7 mouse cellular contexts compared by ENCODE assay signal in the genomic region with DNA sequence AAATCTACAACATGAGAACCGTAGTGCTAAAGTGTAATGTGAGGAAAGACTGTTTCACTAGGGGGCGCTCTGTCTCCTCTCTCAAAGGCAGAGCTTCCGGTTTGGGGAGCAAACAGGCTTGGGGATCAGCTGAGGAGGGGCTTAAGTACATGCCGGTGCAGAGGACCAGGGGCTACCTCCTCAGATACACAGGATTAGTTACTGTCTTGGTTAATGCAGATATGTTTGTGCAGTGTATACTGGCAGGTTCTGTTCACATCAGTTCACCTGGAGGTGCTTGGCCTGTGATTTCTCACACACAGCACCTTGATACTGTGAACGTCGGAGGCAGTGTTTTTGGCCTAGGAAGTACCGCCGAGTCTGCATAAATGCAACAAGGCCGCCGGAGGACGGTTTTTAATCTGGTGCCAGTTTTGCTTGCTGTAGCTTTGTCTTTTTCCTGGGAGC. TPM values are rescaled to one million over a fixed set of nuclear protein-coding genes. Genes with fewer than 3 reads are reported as not detected.
DNase-seq lines count a peak whose midpoint lies in the region; ATAC-seq and TF ChIP-seq lines count a peak whose summit lies in the region.

No protein-coding gene starts in this region.

- peak; percentile 43 to 46 for DNase-seq in adrenal gland, adult 18-20 months (ENCODE audit: low spot score in 2 of 2)
- DNase-seq in cerebellum, postnatal 36 days: peak; percentile 25 to 51
- peak; percentile 62 for DNase-seq in gastrocnemius, postnatal 10 days
- peak; percentile 36 to 58 for DNase-seq in left cerebral cortex, postnatal 36 days (ENCODE audit: low spot score in 2 of 2)
- peak; percentile 35 to 73 for DNase-seq in spleen, postnatal 10 days (ENCODE audit: low spot score in 2 of 2)

- intact Hi-C loops in left cerebral cortex, postnatal 36 days (cut with DNase I): loop anchor here (10.0 kb wide), 1 partner anchor 47 kb away; the partner anchor contains the start of gene Ktn1

- no peaks in the 10 kb centered on the region for H3K9me3 ChIP-seq in intestine, postnatal 0 days (ENCODE audit: control insufficient read depth)
- no peaks in the 10 kb centered on the region for H3K9me3 ChIP-seq in midbrain, embryonic 12.5 days

- H3K4me1 ChIP-seq in intestine, postnatal 0 days (replicated peaks; ENCODE audit: control insufficient read depth, insufficient read depth, low read length): no peaks in the 10 kb centered on the region
- no peaks in the 10 kb centered on the region for H3K4me1 ChIP-seq in midbrain, embryonic 12.5 days

- 0 out of 2 replicates have a peak, but pooled peaks have one; percentile 38 for ATAC-seq in intestine, postnatal 0 days
- peak; percentile 71 for ATAC-seq in midbrain, embryonic 12.5 days (ENCODE audit: low FRiP score, low read depth)

- no peaks in the 10 kb centered on the region for H3K36me3 ChIP-seq in intestine, postnatal 0 days (ENCODE audit: control insufficient read depth, insufficient read depth)
- no peaks in the 10 kb centered on the region for H3K36me3 ChIP-seq in midbrain, embryonic 12.5 days

- no peak overlapping the region for H3K4me3 ChIP-seq in intestine, postnatal 0 days (ENCODE audit: low read depth, low read length)
- peak overlapping the region; percentile 21; the same call in 1 of the 2 replicates for H3K4me3 ChIP-seq in midbrain, embryonic 12.5 days

- peak; percentile 83 for TF ChIP-seq CTCF in intestine, postnatal 0 days (IDR thresholded peaks at IDR 0.05; ENCODE audit: low read depth)

- no peak overlapping the region for H3K27ac ChIP-seq in intestine, postnatal 0 days (ENCODE audit: low read depth, low read length)
- 0 out of 2 replicates have a peak overlapping the region, but pooled peaks have one; percentile 35 for H3K27ac ChIP-seq in midbrain, embryonic 12.5 days (replicated peaks)

- no peak overlapping the region; the same call in 1 of the 2 replicates for H3K4me2 ChIP-seq in intestine, postnatal 0 days (replicated peaks; ENCODE audit: low read depth)
- H3K4me2 ChIP-seq in midbrain, embryonic 12.5 days (replicated peaks): peak overlapping the region; percentile 38

- WGBS in intestine, postnatal 0 days: 30% methylated on average over 11 of the region's 11 CpGs
- WGBS in midbrain, embryonic 12.5 days: 26% methylated on average over 11 of the region's 11 CpGs

- H3K27me3 ChIP-seq in intestine, postnatal 0 days (replicated peaks; ENCODE audit: control insufficient read depth, insufficient read depth, low read length): no peaks in the 10 kb centered on the region
- H3K27me3 ChIP-seq in midbrain, embryonic 12.5 days: no peaks in the 10 kb centered on the region

- H3K9ac ChIP-seq in intestine, postnatal 0 days (ENCODE audit: low read depth, low read length): no peak overlapping the region
- H3K9ac ChIP-seq in midbrain, embryonic 12.5 days (replicated peaks): peak overlapping the region; percentile 24; the same call in 1 of the 2 replicates

RNA-seq across cellular contexts. Expression of gene Atg14, which starts 27.5 kb away (rescaled TPM):
- total RNA-seq in adrenal gland, adult 18-20 months (2021): 10 to 100 TPM; 13.6 to 16.0 TPM
- total RNA-seq in gastrocnemius, postnatal 10 days (2021): 1 to 10 TPM; 6.0 to 7.6 TPM
- 6.4 and 7.8 TPM in 2 replicates for polyA plus RNA-seq in intestine, postnatal 0 days (2015; fragmentation: Nextera tagmentation; extraction: Ambion mirVana)
- 10 to 100 TPM; 16.3 to 20.5 TPM for total RNA-seq in left cerebral cortex, postnatal 36 days (2021)
- 22.7 TPM in 2 replicates for polyA plus RNA-seq in midbrain, embryonic 12.5 days (2016; fragmentation: Nextera tagmentation; extraction: Ambion mirVana)

RNA-seq across cellular contexts. Expression of gene Ktn1, which starts 50.3 kb away (rescaled TPM):
- total RNA-seq in adrenal gland, adult 18-20 months (2021): 10 to 100 TPM; 41.8 to 56.7 TPM
- 100 to 1,000 TPM; 124 to 157 TPM for total RNA-seq in gastrocnemius, postnatal 10 days (2021)
- polyA plus RNA-seq in intestine, postnatal 0 days (2015; fragmentation: Nextera tagmentation; extraction: Ambion mirVana): 33.7 and 35.5 TPM in 2 replicates
- total RNA-seq in left cerebral cortex, postnatal 36 days (2021): 10 to 100 TPM; 75.8 to 98.4 TPM
- polyA plus RNA-seq in midbrain, embryonic 12.5 days (2016; fragmentation: Nextera tagmentation; extraction: Ambion mirVana): 92.5 and 93.2 TPM in 2 replicates
